Mouse (Mus musculus) lung, postnatal 0 days (tissue): ENCODE results near the gene D5Ertd579e.

Source experiments
- CTCF ChIP-seq: IDR thresholded peaks from 2 replicates; pipeline ENCODE4 v1.5.1; 2016; ENCODE audit warnings: antibody characterized with exemption, mild to moderate bottlenecking
- EP300 ChIP-seq: IDR thresholded peaks from 2 replicates; pipeline ENCODE4 v1.6.1; 2016; ENCODE audit warnings: antibody characterized with exemption, mild to moderate bottlenecking, control low read depth

DNA sequence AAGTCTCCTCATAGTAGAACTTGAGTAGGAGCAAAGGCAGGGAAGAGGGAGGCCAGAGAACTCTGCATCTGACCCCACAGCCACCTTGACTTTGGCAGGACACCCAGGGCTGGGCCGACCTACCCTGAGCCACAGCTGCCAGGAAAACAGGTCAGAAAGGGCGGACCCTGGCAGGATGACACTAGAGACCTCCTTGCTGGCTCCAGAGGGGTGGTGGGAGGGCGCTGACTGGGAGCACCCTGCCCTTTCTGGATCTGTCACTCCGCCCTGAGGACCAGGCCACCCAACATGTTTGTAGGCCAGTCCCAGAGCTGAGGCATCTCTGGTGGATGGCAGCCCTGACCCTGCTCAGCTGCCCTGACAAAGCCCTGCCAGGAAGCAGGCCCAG, 33.3 kb upstream of the D5Ertd579e start:
- no peak for TF ChIP-seq CTCF
- no peak for TF ChIP-seq EP300
